Mouse (Mus musculus): ENCODE results near the gene Sema3b.

DNA sequence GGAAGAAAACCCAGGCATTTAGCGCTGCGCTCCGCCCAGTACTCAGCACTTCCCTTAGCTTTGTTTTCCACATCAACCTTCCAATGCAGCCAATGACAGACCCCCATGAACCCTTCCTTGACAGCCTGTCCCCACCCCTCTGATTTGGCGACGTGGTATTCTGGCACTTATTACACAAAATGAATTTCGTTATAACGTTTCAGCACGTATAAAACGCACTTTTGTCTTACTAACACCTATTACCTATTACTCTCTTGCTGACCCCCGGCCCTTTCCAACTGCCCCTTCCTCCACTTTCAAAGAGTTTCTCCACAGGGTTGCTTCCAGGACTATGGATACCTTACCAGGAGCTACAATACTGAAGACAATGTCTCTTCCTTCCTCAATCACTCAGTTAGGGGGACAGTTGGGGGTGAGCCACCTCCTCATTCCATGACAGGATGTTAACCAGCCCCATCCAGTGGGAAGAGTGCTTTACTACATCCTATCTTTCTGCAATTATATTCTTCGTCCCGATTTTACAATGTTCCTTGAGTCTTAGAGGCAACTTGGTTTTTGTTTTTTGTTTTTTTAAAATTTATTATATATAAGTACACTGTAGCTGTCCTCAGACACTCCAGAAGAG is 4.0 kb upstream of the Sema3b start:
- TF ChIP-seq POLR2A (IDR thresholded peaks at IDR 0.05; ENCODE audit: borderline replicate concordance, extremely low read depth, low read depth, low read length) (no peak), CTCF (IDR thresholded peaks at IDR 0.05; ENCODE audit: insufficient read depth, low read length) (0 out of 2 replicates have a peak, but pooled peaks have one; percentile 13)

Data from lung, adult 2 months (tissue).